Mouse (Mus musculus) CD4-positive naive resting alpha-beta T cell, adult 76 days (primary cell): ENCODE results near the gene Vmn1r128. TPM values are rescaled to one million over a fixed set of nuclear protein-coding genes. Genes with fewer than 3 reads are reported as not detected.

ENCODE experiments used
- total RNA-seq: library from RNA; stranded (reverse); gene quantifications from one replicate; pipeline ENCODE4 v1.2.4, GENCODE M21; 2023

The Vmn1r128 gene
- not detected for total RNA-seq

DNA sequence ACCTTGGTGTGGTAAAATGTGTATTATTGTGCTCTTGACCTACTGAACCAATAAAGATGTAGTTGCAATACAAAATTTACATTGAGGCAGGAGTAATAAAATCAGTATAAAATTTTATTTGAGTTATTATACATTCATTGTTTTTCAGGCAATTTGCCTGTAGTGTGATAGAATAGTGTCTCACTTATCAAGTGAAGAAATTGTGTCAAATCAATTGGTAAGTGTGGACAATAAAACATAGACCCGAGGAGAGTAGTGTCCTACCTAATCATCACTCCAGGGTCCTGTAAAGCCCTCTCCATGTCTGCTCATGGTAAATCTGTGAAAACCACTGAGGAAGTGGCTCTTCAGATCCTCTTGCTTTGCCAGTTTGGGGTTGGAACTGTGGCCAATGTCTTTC is at the start of gene Vmn1r128:
Gene Vmn1r128 (plus strand): TSS at position 301 of the 400 bp plus-strand sequence.

DNA sequence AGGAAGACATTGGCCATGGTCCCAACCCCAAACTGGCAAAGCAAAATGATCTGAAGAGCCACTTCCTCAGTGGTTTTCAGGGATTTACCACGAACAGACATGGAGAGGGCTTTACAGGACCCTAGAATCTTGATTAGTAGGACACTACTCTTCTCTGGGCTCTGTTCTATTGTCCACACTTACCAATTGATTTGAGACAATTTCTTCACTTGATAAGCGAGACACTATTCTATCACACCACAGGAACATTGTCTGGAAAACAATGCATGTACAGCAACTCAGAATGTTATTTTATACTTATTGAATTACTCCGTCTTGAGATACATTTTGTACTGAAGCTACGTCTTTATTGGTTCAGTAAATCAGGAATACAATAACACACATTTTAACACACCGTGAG is 47.8 kb upstream of the Vmn1r128 start, which contains the start of gene Vmn1r126:
Gene Vmn1r126 (minus strand): TSS at position 101 of the 400 bp plus-strand sequence.

DNA sequence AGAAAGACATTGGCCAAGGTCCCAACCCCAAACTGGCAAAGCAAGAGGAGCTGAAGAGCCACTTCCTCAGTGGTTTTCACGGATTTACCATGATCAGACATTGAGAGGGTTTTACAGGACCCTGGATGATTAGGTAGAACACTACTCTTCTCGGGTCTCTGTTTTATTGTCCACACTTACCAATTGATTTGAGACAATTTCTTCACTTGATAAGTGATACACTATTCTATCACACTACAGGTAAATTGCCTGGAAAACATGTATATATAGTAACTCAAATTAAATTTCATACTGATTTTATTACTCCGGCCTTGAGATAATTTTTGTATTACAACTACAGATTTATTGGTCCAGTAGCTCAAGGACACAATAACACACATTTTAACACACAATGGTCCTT is 29.4 kb upstream of the Vmn1r128 start, which contains the start of gene Vmn1r127:
Gene Vmn1r127 (minus strand): TSS at position 101 of the 400 bp plus-strand sequence.

DNA sequence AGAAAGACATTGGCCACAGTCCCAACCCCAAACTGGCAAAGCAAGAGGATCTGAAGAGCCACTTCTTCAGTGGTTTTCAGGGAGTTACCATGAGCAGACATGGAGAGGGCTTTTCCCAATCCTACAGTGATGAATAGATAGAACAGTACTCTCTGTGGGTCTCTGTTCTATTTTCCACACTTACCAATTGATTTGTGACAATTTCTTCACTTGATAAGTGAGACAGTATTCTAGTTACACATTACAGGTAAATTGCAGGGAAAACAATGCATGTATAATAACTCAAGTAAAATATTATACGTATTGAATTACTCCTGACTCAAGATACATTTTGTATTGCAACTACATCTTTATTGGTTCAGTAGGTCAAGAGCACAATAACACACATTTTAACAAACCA is 12.0 kb downstream of the Vmn1r128 start, which contains the start of gene Vmn1r129:
Gene Vmn1r129 (minus strand): TSS at position 101 of the 400 bp plus-strand sequence.

Other genes starting within 250 kb of the Vmn1r128 start
- gene Vmn1r122, start 215.2 kb upstream of the Vmn1r128 start, total RNA-seq = not detected
- not detected for gene Vmn1r123, start 187.2 kb upstream of the Vmn1r128 start, total RNA-seq
- not detected for gene Gm5157, start 158.9 kb upstream of the Vmn1r128 start, total RNA-seq
- not detected for gene Vmn1r124, start 88.8 kb upstream of the Vmn1r128 start, total RNA-seq
- not detected for gene Vmn1r125, start 77.2 kb upstream of the Vmn1r128 start, total RNA-seq
- not detected for gene Vmn1r126, start 47.9 kb upstream of the Vmn1r128 start, total RNA-seq
- gene Vmn1r127, start 29.5 kb upstream of the Vmn1r128 start, total RNA-seq = not detected
- gene Vmn1r129, start 11.9 kb downstream of the Vmn1r128 start, total RNA-seq = not detected
- not detected for gene Gm6882, start 83.4 kb downstream of the Vmn1r128 start, total RNA-seq
- not detected for gene Vmn1r130, start 162.4 kb downstream of the Vmn1r128 start, total RNA-seq
- not detected for gene Vmn1r131, start 196.7 kb downstream of the Vmn1r128 start, total RNA-seq